Mouse (Mus musculus): Measurements from ENCODE around the gene Pdzd7. TPM values are rescaled to one million over a fixed set of nuclear protein-coding genes. Genes with fewer than 3 reads are reported as not detected.

Gene Pdzd7
- polyA plus RNA-seq, 1 experiment, result 5.0 TPM

- H3K36me3 ChIP-seq (ENCODE audit: control insufficient read depth, insufficient read depth), result no peaks in the 10 kb centered on the region
- TF ChIP-seq TCF3 (IDR thresholded peaks at IDR 0.05; ENCODE audit: insufficient read length, low read depth) (no peak), SRF (IDR thresholded peaks at IDR 0.05; ENCODE audit: control insufficient read depth, insufficient read length, low read depth) (no peak), REST (IDR thresholded peaks at IDR 0.05; ENCODE audit: insufficient read depth, insufficient read length) (no peak), E2F4 (IDR thresholded peaks at IDR 0.05; ENCODE audit: insufficient read depth) (no peak), MAX (IDR thresholded peaks at IDR 0.05; ENCODE audit: low read depth) (no peak), MYOD1 (IDR thresholded peaks at IDR 0.05; ENCODE audit: control insufficient read depth in 1 of 3, insufficient read length in 2 of 3, low read depth in 2 of 3) (no peak), USF1 (IDR thresholded peaks at IDR 0.05; ENCODE audit: low read depth) (no peak), TCF12 (IDR thresholded peaks at IDR 0.05; ENCODE audit: insufficient read depth, poor library complexity, severe bottlenecking) (no peak), CEBPB (IDR thresholded peaks at IDR 0.05; ENCODE audit: insufficient read depth, poor library complexity, severe bottlenecking) (no peak), POLR2A (IDR thresholded peaks at IDR 0.05; ENCODE audit: insufficient read length, low read depth) (no peak), POLR2AphosphoS2 (IDR thresholded peaks at IDR 0.05; ENCODE audit: insufficient read length, low read depth) (no peak), MYOG (IDR thresholded peaks at IDR 0.05; ENCODE audit: control insufficient read depth in 1 of 3, insufficient read depth in 1 of 3, insufficient read length in 2 of 3, low read depth in 2 of 3) (no peak)
- no peaks in the 10 kb centered on the region for H3K79me2 ChIP-seq (ENCODE audit: control insufficient read depth, insufficient read depth)
- peak overlapping the region; percentile 12 for H3K4me3 ChIP-seq
- H3ac ChIP-seq (ENCODE audit: control insufficient read depth, insufficient read length), result no peak overlapping the region
- peak overlapping the region; percentile 77 for H3K4me2 ChIP-seq (ENCODE audit: low read depth)
- H3K27me3 ChIP-seq (ENCODE audit: control insufficient read depth, insufficient read depth, insufficient read length), result peaks cover 5% of the 10 kb centered on the region
Measured at GRCm38 (mm10) chr19:45078971-45079764, 33.7 kb upstream of the Pdzd7 start.

GRCm38 (mm10) chr19:45077742-45078645 lies 32.5 kb upstream of the Pdzd7 start:
- no peak for TF ChIP-seq TCF3 (IDR thresholded peaks at IDR 0.05; ENCODE audit: insufficient read length, low read depth)
- no peak for TF ChIP-seq MYOD1 (IDR thresholded peaks at IDR 0.05; ENCODE audit: control insufficient read depth in 1 of 3, insufficient read length in 2 of 3, low read depth in 2 of 3)
- TF ChIP-seq USF1 (IDR thresholded peaks at IDR 0.05; ENCODE audit: low read depth), result no peak
- no peak for TF ChIP-seq REST (IDR thresholded peaks at IDR 0.05; ENCODE audit: insufficient read depth, insufficient read length)
- TF ChIP-seq CEBPB (IDR thresholded peaks at IDR 0.05; ENCODE audit: insufficient read depth, poor library complexity, severe bottlenecking), result no peak
- TF ChIP-seq TCF12 (IDR thresholded peaks at IDR 0.05; ENCODE audit: insufficient read depth, poor library complexity, severe bottlenecking), result no peak
- no peak for TF ChIP-seq SRF (IDR thresholded peaks at IDR 0.05; ENCODE audit: control insufficient read depth, insufficient read length, low read depth)
- TF ChIP-seq MAX (IDR thresholded peaks at IDR 0.05; ENCODE audit: low read depth), result no peak
- TF ChIP-seq MYOG (IDR thresholded peaks at IDR 0.05; ENCODE audit: control insufficient read depth in 1 of 3, insufficient read depth in 1 of 3, insufficient read length in 2 of 3, low read depth in 2 of 3), result no peak
- no peak for TF ChIP-seq POLR2A (IDR thresholded peaks at IDR 0.05; ENCODE audit: insufficient read length, low read depth)
- TF ChIP-seq POLR2AphosphoS2 (IDR thresholded peaks at IDR 0.05; ENCODE audit: insufficient read length, low read depth), result no peak
- TF ChIP-seq E2F4 (IDR thresholded peaks at IDR 0.05; ENCODE audit: insufficient read depth), result no peak
- H3ac ChIP-seq (ENCODE audit: control insufficient read depth, insufficient read length), result no peak overlapping the region
- H3K4me3 ChIP-seq, result no peak overlapping the region
- no peaks in the 10 kb centered on the region for H3K79me2 ChIP-seq (ENCODE audit: control insufficient read depth, insufficient read depth)
- H3K36me3 ChIP-seq (ENCODE audit: control insufficient read depth, insufficient read depth), result no peaks in the 10 kb centered on the region
- H3K4me2 ChIP-seq (ENCODE audit: low read depth), result no peak overlapping the region
- H3K27me3 ChIP-seq (ENCODE audit: control insufficient read depth, insufficient read depth, insufficient read length), result peaks cover 5% of the 10 kb centered on the region

GRCm38 (mm10) chr19:45076586-45077510 lies 31.3 kb upstream of the Pdzd7 start:
- Histone ChIP-seq H3K36me3 (ENCODE audit: control insufficient read depth, insufficient read depth) (no peaks in the 10 kb centered on the region), H3K4me2 (ENCODE audit: low read depth) (peak overlapping the region; percentile 84), H3K27me3 (ENCODE audit: control insufficient read depth, insufficient read depth, insufficient read length) (peaks cover 5% of the 10 kb centered on the region), H3K79me2 (ENCODE audit: control insufficient read depth, insufficient read depth) (no peaks in the 10 kb centered on the region), H3ac (ENCODE audit: control insufficient read depth, insufficient read length) (peak overlapping the region; percentile 46), H3K4me3 (peak overlapping the region; percentile 88)
- TF ChIP-seq E2F4 (IDR thresholded peaks at IDR 0.05; ENCODE audit: insufficient read depth), result no peak
- no peak for TF ChIP-seq TCF3 (IDR thresholded peaks at IDR 0.05; ENCODE audit: insufficient read length, low read depth)
- peak in 2 of 3 experiments; percentile 15 to 26 for TF ChIP-seq MYOG (IDR thresholded peaks at IDR 0.05; ENCODE audit: control insufficient read depth in 1 of 3, insufficient read depth in 1 of 3, insufficient read length in 2 of 3, low read depth in 2 of 3)
- TF ChIP-seq MYOD1 (IDR thresholded peaks at IDR 0.05; ENCODE audit: control insufficient read depth in 1 of 3, insufficient read length in 2 of 3, low read depth in 2 of 3), result peak in 1 of 3 experiments; percentile 43

- Histone ChIP-seq H3K4me3 (peak overlapping the region; percentile 88), H3K27me3 (ENCODE audit: control insufficient read depth, insufficient read depth, insufficient read length) (peaks cover 5% of the 10 kb centered on the region), H3K4me2 (ENCODE audit: low read depth) (peak overlapping the region; percentile 93), H3ac (ENCODE audit: control insufficient read depth, insufficient read length) (peak overlapping the region; percentile 46), H3K36me3 (ENCODE audit: control insufficient read depth, insufficient read depth) (no peaks in the 10 kb centered on the region), H3K79me2 (ENCODE audit: control insufficient read depth, insufficient read depth) (no peaks in the 10 kb centered on the region)
- TF ChIP-seq USF1 (IDR thresholded peaks at IDR 0.05; ENCODE audit: low read depth), result no peak
- no peak for TF ChIP-seq TCF12 (IDR thresholded peaks at IDR 0.05; ENCODE audit: insufficient read depth, poor library complexity, severe bottlenecking)
- no peak for TF ChIP-seq MAX (IDR thresholded peaks at IDR 0.05; ENCODE audit: low read depth)
- TF ChIP-seq TCF3 (IDR thresholded peaks at IDR 0.05; ENCODE audit: insufficient read length, low read depth), result no peak
- TF ChIP-seq CEBPB (IDR thresholded peaks at IDR 0.05; ENCODE audit: insufficient read depth, poor library complexity, severe bottlenecking), result no peak
- TF ChIP-seq MYOG (IDR thresholded peaks at IDR 0.05; ENCODE audit: control insufficient read depth in 1 of 3, insufficient read depth in 1 of 3, insufficient read length in 2 of 3, low read depth in 2 of 3), result no peak
Measured at GRCm38 (mm10) chr19:45076036-45076575, 30.6 kb upstream of the Pdzd7 start.

Data from myocyte (in vitro differentiated cells).